Mouse (Mus musculus) mesoderm, embryonic 11.5 days (tissue): ENCODE data around the gene Olfr1271.
"Not testable (repeated sequence)": the region's sequence is repeated elsewhere in the genome, so short reads cannot be mapped to it uniquely, and the experiment has no call there.

Source experiments
- DNase-seq: peaks from one replicate; pipeline ENCODE4 v3.0.0-alpha.2; 2012; ENCODE audit warnings: low read depth, low spot score

Olfr1271 gene

GRCm38 (mm10) chr2:90270932-90271331, at the start of gene Olfr1271:
Gene Olfr1271 (minus strand): TSS chr2:90271032.
- no peak for DNase-seq

DNA sequence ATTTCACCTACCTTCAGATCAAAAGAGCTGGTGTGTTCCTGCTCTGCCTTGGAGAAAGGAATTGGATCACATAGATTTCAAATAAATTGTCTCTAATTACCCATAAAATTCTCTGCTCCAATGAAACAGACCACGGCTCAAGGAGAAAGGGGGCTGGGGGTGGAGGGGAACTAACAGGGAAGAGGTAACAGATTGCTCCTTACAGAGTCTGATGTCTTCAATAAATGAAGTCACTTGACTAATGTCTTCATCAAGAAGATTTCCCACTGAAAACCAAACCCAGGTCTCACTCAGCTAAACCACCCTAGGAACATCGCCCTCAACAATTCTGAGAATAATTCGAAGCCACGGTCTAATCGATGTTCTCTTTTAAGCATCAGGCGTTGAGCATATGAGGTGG, 21.9 kb upstream of the Olfr1271 start, which contains the start of gene Olfr1272:
Gene Olfr1272, minus strand, starts transcription at position 101 of the 400 bp plus-strand sequence.
- DNase-seq = no peak

- no peak for DNase-seq
Measured at GRCm38 (mm10) chr2:90257492-90257891, 13.3 kb downstream of the Olfr1271 start, which contains the start of gene Olfr142. Gene Olfr142 (minus strand): TSS chr2:90257592.

- not testable (repeated sequence) for DNase-seq
Measured at GRCm38 (mm10) chr2:90224393-90224792, 46.4 kb downstream of the Olfr1271 start, which contains the start of gene Olfr1506. Gene Olfr1506 (minus strand): TSS chr2:90224493.
